Mouse (Mus musculus): ENCODE data around the gene Limk1.
"Not testable (repeated sequence)": the region's sequence is repeated elsewhere in the genome, so short reads cannot be mapped to it uniquely, and the experiment has no call there.

Limk1 gene

GRCm38 (mm10) chr5:134677491-134677890 lies 10.9 kb downstream of the Limk1 start:
- DNase-seq (ENCODE audit: low read depth, low spot score) = no peak

- DNase-seq (ENCODE audit: low read depth, low spot score) = no peak
Observed at GRCm38 (mm10) chr5:134675956-134676759, 12.2 kb downstream of the Limk1 start.

- no peak for DNase-seq (ENCODE audit: low read depth, low spot score)
Observed at GRCm38 (mm10) chr5:134674977-134675376, 13.4 kb downstream of the Limk1 start.

GRCm38 (mm10) chr5:134672611-134673010 lies 15.8 kb downstream of the Limk1 start:
- DNase-seq (ENCODE audit: low read depth, low spot score) = no peak

- DNase-seq (ENCODE audit: low read depth, low spot score) = no peak
Observed at GRCm38 (mm10) chr5:134672198-134672516, 16.2 kb downstream of the Limk1 start.

- DNase-seq (ENCODE audit: low read depth, low spot score) = no peak
Observed at GRCm38 (mm10) chr5:134671335-134672197, 16.8 kb downstream of the Limk1 start.

- no peak for DNase-seq (ENCODE audit: low read depth, low spot score)
Observed at GRCm38 (mm10) chr5:134669001-134669708, 19.2 kb downstream of the Limk1 start.

- no peak for DNase-seq (ENCODE audit: low read depth, low spot score)
Observed at GRCm38 (mm10) chr5:134668495-134668894, 19.9 kb downstream of the Limk1 start.

GRCm38 (mm10) chr5:134656708-134657107 lies 31.7 kb downstream of the Limk1 start:
- DNase-seq (ENCODE audit: low read depth, low spot score) = no peak

GRCm38 (mm10) chr5:134652015-134652414 lies 36.4 kb downstream of the Limk1 start:
- DNase-seq (ENCODE audit: low read depth, low spot score) = no peak

GRCm38 (mm10) chr5:134650926-134651325 lies 37.5 kb downstream of the Limk1 start:
- DNase-seq (ENCODE audit: low read depth, low spot score) = peak; percentile 48

GRCm38 (mm10) chr5:134648976-134649375 lies 39.4 kb downstream of the Limk1 start:
- not testable (repeated sequence) for DNase-seq (ENCODE audit: low read depth, low spot score)

GRCm38 (mm10) chr5:134647394-134647793 lies 41.0 kb downstream of the Limk1 start:
- DNase-seq (ENCODE audit: low read depth, low spot score) = no peak

GRCm38 (mm10) chr5:134646461-134646860 lies 41.9 kb downstream of the Limk1 start:
- no peak for DNase-seq (ENCODE audit: low read depth, low spot score)

GRCm38 (mm10) chr5:134644643-134645118 lies 43.7 kb downstream of the Limk1 start:
- no peak for DNase-seq (ENCODE audit: low read depth, low spot score)

- no peak for DNase-seq (ENCODE audit: low read depth, low spot score)
Observed at GRCm38 (mm10) chr5:134644121-134644520, 44.3 kb downstream of the Limk1 start.

- DNase-seq (ENCODE audit: low read depth, low spot score) = no peak
Observed at GRCm38 (mm10) chr5:134640371-134640770, 48.0 kb downstream of the Limk1 start.

- peak; percentile 89 for DNase-seq (ENCODE audit: low read depth, low spot score)
Observed at GRCm38 (mm10) chr5:134639269-134639682, 49.1 kb downstream of the Limk1 start, which contains the start of gene Eif4h. Gene Eif4h, minus strand, starts transcription at chr5:134639490.

GRCm38 (mm10) chr5:134638461-134639268 lies 49.7 kb downstream of the Limk1 start:
- DNase-seq (ENCODE audit: low read depth, low spot score) = peak; percentile 27

GRCm38 (mm10) chr5:134637820-134638367 lies 50.5 kb downstream of the Limk1 start:
- DNase-seq (ENCODE audit: low read depth, low spot score) = no peak

GRCm38 (mm10) chr5:134632841-134633240 lies 55.6 kb downstream of the Limk1 start:
- no peak for DNase-seq (ENCODE audit: low read depth, low spot score)
